Mouse (Mus musculus): ENCODE measurements around the gene Slc16a7. TPM values are rescaled to one million over a fixed set of nuclear protein-coding genes. Genes with fewer than 3 reads are reported as not detected.
A peak's percentile ranks its signal among the peaks of the same experiment; 100 is the strongest.

The Slc16a7 gene
- polyA plus RNA-seq, 1 experiment from 2014 or later, result 6.1 TPM

- Histone ChIP-seq H3K36me3 (ENCODE audit: control insufficient read depth, insufficient read depth, low read length) (no peaks in the 10 kb centered on the region), H3K27ac (ENCODE audit: low read depth, low read length) (no peak overlapping the region), H3K4me3 (ENCODE audit: low read length) (no peak overlapping the region), H3K27me3 (ENCODE audit: control insufficient read depth, insufficient read depth, low read length) (no peaks in the 10 kb centered on the region), H3K4me2 (replicated peaks; ENCODE audit: low read depth, low read length) (no peak overlapping the region), H3K4me1 (ENCODE audit: control insufficient read depth, insufficient read depth, low read length) (no peaks in the 10 kb centered on the region), H3K9me3 (ENCODE audit: control insufficient read depth, low read length) (no peaks in the 10 kb centered on the region), H3K9ac (ENCODE audit: low read depth, low read length) (no peak overlapping the region)
- WGBS, result 40% methylated on average over 5 of the region's 5 CpGs
- no peak for ATAC-seq (ENCODE audit: low FRiP score, low TSS enrichment)
These were observed 57.9 kb downstream of the Slc16a7 start for GRCm38 (mm10) chr10:125331334-125331733.

GRCm38 (mm10) chr10:125328331-125329063 is 60.8 kb downstream of the Slc16a7 start:
- Histone ChIP-seq H3K27me3 (ENCODE audit: control insufficient read depth, insufficient read depth, low read length) (no peaks in the 10 kb centered on the region), H3K36me3 (ENCODE audit: control insufficient read depth, insufficient read depth, low read length) (no peaks in the 10 kb centered on the region), H3K4me1 (ENCODE audit: control insufficient read depth, insufficient read depth, low read length) (no peaks in the 10 kb centered on the region), H3K4me2 (replicated peaks; ENCODE audit: low read depth, low read length) (peak overlapping the region; percentile 35), H3K9me3 (ENCODE audit: control insufficient read depth, low read length) (no peaks in the 10 kb centered on the region), H3K27ac (ENCODE audit: low read depth, low read length) (0 out of 2 replicates have a peak overlapping the region, but pooled peaks have one; percentile 1), H3K9ac (ENCODE audit: low read depth, low read length) (no peak overlapping the region), H3K4me3 (ENCODE audit: low read length) (peak overlapping the region; percentile 1; the same call in 1 of the 2 replicates)
- 5% methylated on average over 16 of the region's 16 CpGs for WGBS
- ATAC-seq (ENCODE audit: low FRiP score, low TSS enrichment), result peak; percentile 87

GRCm38 (mm10) chr10:125324871-125325565 is 64.2 kb downstream of the Slc16a7 start:
- no peaks in the 10 kb centered on the region for H3K4me1 ChIP-seq (ENCODE audit: control insufficient read depth, insufficient read depth, low read length)
- WGBS, result 88% methylated on average over 7 of the region's 7 CpGs
- no peak overlapping the region for H3K27ac ChIP-seq (ENCODE audit: low read depth, low read length)
- no peak overlapping the region for H3K9ac ChIP-seq (ENCODE audit: low read depth, low read length)
- no peak for ATAC-seq (ENCODE audit: low FRiP score, low TSS enrichment)
- H3K9me3 ChIP-seq (ENCODE audit: control insufficient read depth, low read length), result no peaks in the 10 kb centered on the region
- no peak overlapping the region for H3K4me3 ChIP-seq (ENCODE audit: low read length)
- H3K27me3 ChIP-seq (ENCODE audit: control insufficient read depth, insufficient read depth, low read length), result no peaks in the 10 kb centered on the region
- H3K4me2 ChIP-seq (replicated peaks; ENCODE audit: low read depth, low read length), result no peak overlapping the region
- H3K36me3 ChIP-seq (ENCODE audit: control insufficient read depth, insufficient read depth, low read length), result no peaks in the 10 kb centered on the region

- no peak for ATAC-seq (ENCODE audit: low FRiP score, low TSS enrichment)
- H3K4me3 ChIP-seq (ENCODE audit: low read length), result no peak overlapping the region
- no peaks in the 10 kb centered on the region for H3K9me3 ChIP-seq (ENCODE audit: control insufficient read depth, low read length)
- H3K27me3 ChIP-seq (ENCODE audit: control insufficient read depth, insufficient read depth, low read length), result no peaks in the 10 kb centered on the region
- no peaks in the 10 kb centered on the region for H3K4me1 ChIP-seq (ENCODE audit: control insufficient read depth, insufficient read depth, low read length)
- no peak overlapping the region for H3K4me2 ChIP-seq (replicated peaks; ENCODE audit: low read depth, low read length)
- no peak overlapping the region for H3K9ac ChIP-seq (ENCODE audit: low read depth, low read length)
- no peak overlapping the region for H3K27ac ChIP-seq (ENCODE audit: low read depth, low read length)
- H3K36me3 ChIP-seq (ENCODE audit: control insufficient read depth, insufficient read depth, low read length), result no peaks in the 10 kb centered on the region
- WGBS, result 89% methylated on average over 13 of the region's 13 CpGs
These were observed 65.0 kb downstream of the Slc16a7 start for GRCm38 (mm10) chr10:125324149-125324834.

GRCm38 (mm10) chr10:125321446-125322428 is 67.5 kb downstream of the Slc16a7 start:
- H3K27ac ChIP-seq (ENCODE audit: low read depth, low read length), result no peak overlapping the region
- ATAC-seq (ENCODE audit: low FRiP score, low TSS enrichment), result no peak

GRCm38 (mm10) chr10:125317317-125317716 is 71.9 kb downstream of the Slc16a7 start:
- no peaks in the 10 kb centered on the region for H3K36me3 ChIP-seq (ENCODE audit: control insufficient read depth, insufficient read depth, low read length)
- no peak for ATAC-seq (ENCODE audit: low FRiP score, low TSS enrichment)
- no peak overlapping the region for H3K4me2 ChIP-seq (replicated peaks; ENCODE audit: low read depth, low read length)
- H3K4me1 ChIP-seq (ENCODE audit: control insufficient read depth, insufficient read depth, low read length), result no peaks in the 10 kb centered on the region
- no peaks in the 10 kb centered on the region for H3K27me3 ChIP-seq (ENCODE audit: control insufficient read depth, insufficient read depth, low read length)
- H3K27ac ChIP-seq (ENCODE audit: low read depth, low read length), result no peak overlapping the region
- H3K4me3 ChIP-seq (ENCODE audit: low read length), result no peak overlapping the region
- H3K9me3 ChIP-seq (ENCODE audit: control insufficient read depth, low read length), result no peaks in the 10 kb centered on the region
- 38% methylated on average over 6 of the region's 6 CpGs for WGBS
- no peak overlapping the region for H3K9ac ChIP-seq (ENCODE audit: low read depth, low read length)

More at GRCm38 (mm10) chr10:125321446-125322428, 67.5 kb downstream of the Slc16a7 start:
- no peak overlapping the region for H3K4me2 ChIP-seq (replicated peaks; ENCODE audit: low read depth, low read length)
- H3K27me3 ChIP-seq (ENCODE audit: control insufficient read depth, insufficient read depth, low read length), result no peaks in the 10 kb centered on the region
- no peaks in the 10 kb centered on the region for H3K4me1 ChIP-seq (ENCODE audit: control insufficient read depth, insufficient read depth, low read length)
- H3K9ac ChIP-seq (ENCODE audit: low read depth, low read length), result no peak overlapping the region
- no peak overlapping the region for H3K4me3 ChIP-seq (ENCODE audit: low read length)
- no peaks in the 10 kb centered on the region for H3K36me3 ChIP-seq (ENCODE audit: control insufficient read depth, insufficient read depth, low read length)
- WGBS, result 72% methylated on average over 11 of the region's 11 CpGs
- H3K9me3 ChIP-seq (ENCODE audit: control insufficient read depth, low read length), result no peaks in the 10 kb centered on the region

GRCm38 (mm10) chr10:125310855-125311254 is 78.4 kb downstream of the Slc16a7 start:
- H3K9me3 ChIP-seq (ENCODE audit: control insufficient read depth, low read length), result no peaks in the 10 kb centered on the region
- H3K4me1 ChIP-seq (ENCODE audit: control insufficient read depth, insufficient read depth, low read length), result no peaks in the 10 kb centered on the region
- no peak overlapping the region for H3K27ac ChIP-seq (ENCODE audit: low read depth, low read length)
- no peak overlapping the region for H3K9ac ChIP-seq (ENCODE audit: low read depth, low read length)
- no peak overlapping the region for H3K4me3 ChIP-seq (ENCODE audit: low read length)
- H3K4me2 ChIP-seq (replicated peaks; ENCODE audit: low read depth, low read length), result no peak overlapping the region
- WGBS, result 93% methylated on average over 2 of the region's 2 CpGs
- H3K27me3 ChIP-seq (ENCODE audit: control insufficient read depth, insufficient read depth, low read length), result no peaks in the 10 kb centered on the region
- H3K36me3 ChIP-seq (ENCODE audit: control insufficient read depth, insufficient read depth, low read length), result no peaks in the 10 kb centered on the region
- ATAC-seq (ENCODE audit: low FRiP score, low TSS enrichment), result no peak

GRCm38 (mm10) chr10:125298036-125298435 is 91.2 kb downstream of the Slc16a7 start:
- Histone ChIP-seq H3K9me3 (ENCODE audit: control insufficient read depth, low read length) (no peaks in the 10 kb centered on the region), H3K36me3 (ENCODE audit: control insufficient read depth, insufficient read depth, low read length) (no peaks in the 10 kb centered on the region), H3K9ac (ENCODE audit: low read depth, low read length) (no peak overlapping the region), H3K27me3 (ENCODE audit: control insufficient read depth, insufficient read depth, low read length) (no peaks in the 10 kb centered on the region), H3K4me1 (ENCODE audit: control insufficient read depth, insufficient read depth, low read length) (no peaks in the 10 kb centered on the region), H3K27ac (ENCODE audit: low read depth, low read length) (no peak overlapping the region), H3K4me2 (replicated peaks; ENCODE audit: low read depth, low read length) (no peak overlapping the region), H3K4me3 (ENCODE audit: low read length) (no peak overlapping the region)
- ATAC-seq (ENCODE audit: low FRiP score, low TSS enrichment), result no peak
- WGBS, result 78% methylated on average over 6 of the region's 6 CpGs
